Mouse (Mus musculus) heart, adult 2 months (tissue): ENCODE measurements around the gene Zkscan16. TPM values are rescaled to one million over a fixed set of nuclear protein-coding genes. Genes with fewer than 3 reads are reported as not detected.

Experiments
- DNase-seq, 2 experiments: peaks; one replicate each; pipeline ENCODE4 v3.0.0; 2021
- H3K27ac ChIP-seq: fragments of 200-600 bp; 2 replicates; pipeline ENCODE4 v1.8.1; 2022
- H3K27me3 ChIP-seq: fragments of 200-500 bp; 2 replicates; pipeline ENCODE4 v1.6.1; 2012; ENCODE audit warnings: mild to moderate bottlenecking, low read length, inconsistent platforms, mixed read lengths; ENCODE audit not compliant: control insufficient read depth, insufficient read depth
- H3K36me3 ChIP-seq: fragments of 200-500 bp; 2 replicates; pipeline ENCODE4 v1.6.1; 2012; ENCODE audit warnings: low read length, inconsistent platforms; ENCODE audit not compliant: control insufficient read depth, insufficient read depth
- H3K4me1 ChIP-seq: fragments of 200-500 bp; 2 replicates; pipeline ENCODE4 v1.6.1; 2011; ENCODE audit warnings: low read length; ENCODE audit not compliant: control insufficient read depth, insufficient read depth
- H3K4me3 ChIP-seq: fragments of 200-600 bp; 2 replicates; pipeline ENCODE4 v1.8.1; 2022
- H3K79me2 ChIP-seq: fragments of 200-500 bp; replicated peaks from 2 replicates; pipeline ENCODE4 v1.6.1; 2012; ENCODE audit warnings: mild to moderate bottlenecking, inconsistent platforms, low read length, moderate library complexity, mixed read lengths; ENCODE audit not compliant: control insufficient read depth, insufficient read depth
- H3K9ac ChIP-seq: fragments of 200-500 bp; 2 replicates; pipeline ENCODE4 v1.6.1; 2012; ENCODE audit warnings: low read depth, mild to moderate bottlenecking, control low read depth, inconsistent platforms, low read length, mixed read lengths
- CTCF ChIP-seq: fragments of 200-600 bp; IDR thresholded peaks from 2 replicates; pipeline ENCODE4 v1.8.1; 2022; ENCODE audit warnings: antibody characterized with exemption, mild to moderate bottlenecking, moderate library complexity
- EP300 ChIP-seq: fragments of 200-500 bp; IDR thresholded peaks from 2 replicates; pipeline ENCODE4 v1.6.1; 2011; ENCODE audit warnings: low read depth, low read length, control low read depth; ENCODE audit not compliant: insufficient read depth
- POLR2A ChIP-seq: fragments of 200-500 bp; IDR thresholded peaks from 2 replicates; pipeline ENCODE4 v1.6.1; 2011; ENCODE audit warnings: mild to moderate bottlenecking, low read depth, low read length, control low read depth; ENCODE audit not compliant: insufficient read depth
- WGBS: fragments of 180-500 bp; shearing (Covaris S2); methylation state at CpG from one replicate; pipeline ENCODE4 v1.1.7; 2018; 5-methylcytosine and 5-hydroxymethylcytosine counted together
- intact Hi-C: fragments of 180-260 bp; cut with DNase I; formaldehyde crosslinking; loops from one replicate; pipeline ENCODE4 v1.15.1; 2025
- polyA plus RNA-seq: library from polyadenylated mRNA; depleted of rRNA; stranded (reverse); fragments of >200 nt; gene quantifications from 2 replicates; pipeline ENCODE4 v1.2.3, GENCODE M21; 2012; rRNA removed
- total RNA-seq, 2 experiments: library from RNA; stranded (reverse); gene quantifications; 2 replicates each; pipeline ENCODE4 v1.2.3; 2021

Zkscan16 gene
- total and polyA plus RNA-seq, 3 experiments = 0.14 TPM; not detected in 2

DNA sequence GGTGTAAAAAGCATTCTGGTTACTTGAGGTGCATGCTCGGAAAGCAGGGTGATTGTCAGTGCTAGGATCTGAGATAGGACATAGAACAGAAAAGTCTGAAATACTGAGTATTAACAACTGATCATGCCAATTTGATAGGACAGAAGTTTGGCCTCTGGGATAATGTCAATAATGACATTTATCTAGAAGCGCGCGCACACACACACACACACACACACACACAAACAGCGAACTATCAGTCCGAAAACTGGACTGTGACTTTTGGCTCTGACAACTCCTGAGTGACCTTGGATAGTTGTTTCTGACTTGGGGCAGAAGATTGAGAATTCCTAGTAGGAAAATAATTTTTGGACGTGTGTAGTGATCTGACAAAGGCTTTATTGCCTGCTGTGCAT lies 60.4 kb downstream of the Zkscan16 start:
- Histone ChIP-seq H3K27ac (peak overlapping the region; percentile 86), H3K4me1 (peaks cover 2% of the 10 kb centered on the region), H3K4me3 (peak overlapping the region; percentile 65), H3K9ac (peak overlapping the region; percentile 96), H3K36me3 (peaks cover 4% of the 10 kb centered on the region; the same call in 1 of the 2 replicates), H3K27me3 (no peaks in the 10 kb centered on the region), H3K79me2 (0 out of 2 replicates have a peak, but pooled peaks cover 3% of the 10 kb centered on the region)
- no peak for TF ChIP-seq CTCF
- TF ChIP-seq POLR2A = no peak
- TF ChIP-seq EP300 = no peak
- intact Hi-C loops = loop anchor here (5.0 to 10.0 kb wide), 3 partner anchors 92 to 1049 kb away; partner anchors contain the start of genes Ecpas, Ptbp3 and Txn1
- WGBS = 6% methylated on average over 7 of the region's 7 CpGs
- DNase-seq = no peak

DNA sequence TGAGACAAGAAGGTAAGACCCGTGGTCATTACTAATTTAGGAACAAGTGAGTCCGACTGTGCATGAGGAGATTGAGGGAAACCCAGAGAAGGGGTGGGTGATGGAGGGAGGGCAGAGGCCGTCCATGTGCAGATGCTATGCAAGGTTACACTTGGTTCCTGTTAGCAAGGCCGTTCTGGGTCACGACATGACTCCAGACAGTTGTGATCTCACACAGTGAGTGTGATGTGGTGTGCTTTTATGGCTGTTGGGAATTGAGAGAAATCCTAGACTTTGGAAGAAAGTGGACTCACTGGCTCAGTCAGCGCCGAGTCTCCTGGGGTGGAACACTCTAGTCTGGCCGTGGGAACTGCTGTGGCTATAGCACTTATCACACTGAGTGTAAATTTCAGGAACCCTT lies 62.8 kb downstream of the Zkscan16 start:
- H3K4me1 ChIP-seq = peaks cover 10% of the 10 kb centered on the region
- WGBS = 37% methylated on average over 8 of the region's 8 CpGs
- no peak overlapping the region for H3K9ac ChIP-seq
- no peak overlapping the region for H3K27ac ChIP-seq
- H3K27me3 ChIP-seq = no peaks in the 10 kb centered on the region
- H3K36me3 ChIP-seq = peaks cover 6% of the 10 kb centered on the region
- intact Hi-C loops = loop anchor here (10.0 kb wide), 2 partner anchors 539 to 1051 kb away; partner anchors contain the start of genes Ptbp3 and Txn1
- H3K79me2 ChIP-seq = peaks cover 5% of the 10 kb centered on the region; the same call in 1 of the 2 replicates
- TF ChIP-seq EP300 (no peak), POLR2A (no peak), CTCF (no peak)
- H3K4me3 ChIP-seq = no peak overlapping the region
- no peak for DNase-seq

DNA sequence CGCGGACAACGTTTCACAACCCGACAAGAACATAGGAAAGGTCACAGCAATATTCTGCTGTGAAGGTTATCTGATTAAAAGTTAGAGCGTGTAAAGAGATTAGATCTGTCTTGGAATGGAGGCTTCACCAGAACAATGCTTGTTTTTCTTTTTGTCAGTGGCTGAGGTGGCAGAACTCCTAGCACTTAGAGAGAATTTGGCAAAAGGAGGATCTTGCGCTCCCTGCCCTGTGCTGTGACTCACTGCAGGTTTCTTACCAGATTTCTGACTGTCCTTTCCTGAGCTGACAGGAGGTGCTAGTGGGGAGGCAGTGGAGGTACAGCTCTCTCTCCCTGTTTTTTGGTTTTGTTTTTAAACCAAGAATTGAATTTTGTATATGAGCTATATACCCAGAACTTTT lies 63.6 kb downstream of the Zkscan16 start:
- Histone ChIP-seq H3K79me2 (peaks cover 5% of the 10 kb centered on the region; the same call in 1 of the 2 replicates), H3K36me3 (peaks cover 6% of the 10 kb centered on the region), H3K4me1 (peaks cover 11% of the 10 kb centered on the region), H3K27ac (no peak overlapping the region), H3K27me3 (no peaks in the 10 kb centered on the region), H3K4me3 (no peak overlapping the region), H3K9ac (no peak overlapping the region)
- no peak for TF ChIP-seq EP300
- TF ChIP-seq CTCF = no peak
- TF ChIP-seq POLR2A = no peak
- WGBS = 53% methylated on average over 6 of the region's 6 CpGs
- intact Hi-C loops = loop anchor here (10.0 kb wide), 2 partner anchors 538 to 1052 kb away; partner anchors contain the start of genes Ptbp3 and Txn1
- DNase-seq = no peak

Other genes with a start within 250 kb of the Zkscan16 start
- gene Olfr267, start 155.9 kb upstream of the Zkscan16 start, total RNA-seq = under 1 TPM in 1 of 2 experiments, not detected in 1; 0.09 TPM
- 0.23 TPM in 1 of 2 replicates, not detected in the other for gene Olfr267, start 155.9 kb upstream of the Zkscan16 start, polyA plus RNA-seq
- 100 to 1,000 TPM; 182 to 219 TPM for gene Ecpas, start 30.9 kb upstream of the Zkscan16 start, total RNA-seq
- gene Ecpas, start 30.9 kb upstream of the Zkscan16 start, polyA plus RNA-seq = 16.1 and 41.7 TPM in 2 replicates
- gene Ptgr1, start 43.5 kb downstream of the Zkscan16 start, total RNA-seq = 1 to 10 TPM; 3.0 to 3.1 TPM
- 1.6 and 2.7 TPM in 2 replicates for gene Ptgr1, start 43.5 kb downstream of the Zkscan16 start, polyA plus RNA-seq
- gene Dnajc25, start 51.4 kb downstream of the Zkscan16 start, total RNA-seq = 10 to 100 TPM; 18.1 to 22.1 TPM
- 5.3 and 7.8 TPM in 2 replicates for gene Dnajc25, start 51.4 kb downstream of the Zkscan16 start, polyA plus RNA-seq
- gene Gm20503, start 59.6 kb downstream of the Zkscan16 start, total RNA-seq = 1 to 10 TPM; 5.7 TPM
- not detected in 2 replicates for gene Gm20503, start 59.6 kb downstream of the Zkscan16 start, polyA plus RNA-seq
- gene Gng10, start 91.5 kb downstream of the Zkscan16 start, total RNA-seq = 10 to 100 TPM; 13.6 TPM
- 10.4 and 14.3 TPM in 2 replicates for gene Gng10, start 91.5 kb downstream of the Zkscan16 start, polyA plus RNA-seq
- gene AI481877, start 195.4 kb downstream of the Zkscan16 start, total RNA-seq = not detected
- gene AI481877, start 195.4 kb downstream of the Zkscan16 start, polyA plus RNA-seq = not detected in 2 replicates
- gene Ugcg, start 245.6 kb downstream of the Zkscan16 start, total RNA-seq = 10 to 100 TPM; 13.3 to 15.6 TPM
- gene Ugcg, start 245.6 kb downstream of the Zkscan16 start, polyA plus RNA-seq = 10.0 and 17.9 TPM in 2 replicates